Mouse (Mus musculus) liver, embryonic 12.5 days (tissue): ENCODE measurements at regions not wholly inside any gene's neighbourhood (a gene's known extent, or its start where the extent isn't known, plus 50 kb on each side); places are given as distances from the start of the nearest gene placed in this dataset.

Experiments
- ATAC-seq: fragments of 200-750 bp; cut with Nextera tagmentation; 2 replicates; pipeline ENCODE4 v1.8.0; 2017; ENCODE audit warnings: moderate number of reproducible peaks, mild to moderate bottlenecking, moderate library complexity
- H3K27ac ChIP-seq: fragments of 300-500 bp; sonication (generic); 2 replicates; pipeline ENCODE4 v1.5.1; 2016; ENCODE audit warnings: mild to moderate bottlenecking
- H3K27me3 ChIP-seq: fragments of 300-500 bp; sonication (generic); replicated peaks from 2 replicates; pipeline ENCODE4 v1.6.1; 2016; ENCODE audit warnings: mild to moderate bottlenecking, moderate library complexity
- H3K36me3 ChIP-seq: fragments of 300-500 bp; sonication (generic); 2 replicates; pipeline ENCODE4 v1.6.1; 2016; ENCODE audit warnings: mild to moderate bottlenecking, moderate library complexity
- H3K4me1 ChIP-seq: fragments of 300-500 bp; sonication (generic); 2 replicates; pipeline ENCODE4 v1.6.1; 2016
- H3K4me2 ChIP-seq: fragments of 300-500 bp; sonication (generic); 2 replicates; pipeline ENCODE4 v1.6.1; 2016; ENCODE audit warnings: mild to moderate bottlenecking, moderate library complexity
- H3K4me3 ChIP-seq: fragments of 300-500 bp; sonication (generic); 2 replicates; pipeline ENCODE4 v1.5.1; 2016; ENCODE audit warnings: mild to moderate bottlenecking, moderate library complexity
- H3K9ac ChIP-seq: fragments of 300-500 bp; sonication (generic); 2 replicates; pipeline ENCODE4 v1.6.1; 2016; ENCODE audit warnings: mild to moderate bottlenecking, moderate library complexity
- H3K9me3 ChIP-seq: fragments of 300-500 bp; sonication (generic); replicated peaks from 2 replicates; pipeline ENCODE4 v1.6.1; 2016; ENCODE audit warnings: mild to moderate bottlenecking, moderate library complexity
- WGBS: fragments of 180-500 bp; shearing (Covaris S2); methylation state at CpG from one replicate; pipeline ENCODE4 v1.1.7; 2016; ENCODE audit not compliant: insufficient replicate concordance; 5-methylcytosine and 5-hydroxymethylcytosine counted together

DNA sequence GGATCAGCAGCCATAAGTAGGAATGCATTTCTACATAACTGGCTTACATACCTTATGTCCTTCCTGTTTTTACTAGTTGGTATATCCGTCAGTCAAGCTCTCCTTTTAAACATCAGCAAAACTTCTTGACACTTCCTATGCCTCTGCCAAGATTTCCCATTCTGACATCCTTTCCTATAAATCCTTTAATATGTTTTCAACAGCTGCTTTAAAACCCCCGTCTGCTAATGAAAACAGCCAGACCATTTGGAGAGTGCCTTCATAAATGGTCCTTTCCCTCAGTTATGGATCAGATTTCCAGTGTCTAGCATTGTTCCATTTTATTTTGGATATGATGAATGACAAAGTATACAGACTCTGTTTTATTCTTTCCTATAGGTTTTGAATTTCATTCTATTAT is 270.7 kb upstream of the Rgmb start:
- H3K4me1 ChIP-seq, result no peaks in the 10 kb centered on the region
- H3K4me3 ChIP-seq, result no peak overlapping the region
- no peaks in the 10 kb centered on the region for H3K27me3 ChIP-seq
- no peak overlapping the region for H3K27ac ChIP-seq
- no peak for ATAC-seq
- no peak overlapping the region for H3K9ac ChIP-seq
- H3K9me3 ChIP-seq, result no peaks in the 10 kb centered on the region
- 54% methylated on average over 2 of the region's 2 CpGs for WGBS
- no peaks in the 10 kb centered on the region for H3K36me3 ChIP-seq
- H3K4me2 ChIP-seq, result no peak overlapping the region

DNA sequence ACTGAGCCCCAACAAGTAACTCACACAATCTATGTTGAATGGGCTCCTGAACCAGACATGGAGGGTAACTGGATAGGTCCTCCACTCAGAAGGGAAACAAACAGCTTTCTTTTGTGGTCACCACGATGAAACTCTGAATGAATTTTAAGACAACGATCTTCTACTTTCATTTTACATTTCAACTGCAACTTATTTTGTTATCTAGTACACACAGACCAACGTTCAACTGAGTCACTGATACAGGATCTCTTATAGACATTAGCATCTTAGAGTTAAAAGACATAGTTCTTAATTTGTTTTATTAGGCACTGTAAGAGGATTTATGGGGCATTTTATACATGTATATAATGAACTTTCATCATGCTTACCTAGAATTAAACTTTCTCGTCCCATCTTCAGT is 262.1 kb upstream of the Rgmb start:
- H3K9me3 ChIP-seq, result no peaks in the 10 kb centered on the region
- no peak for ATAC-seq
- no peak overlapping the region for H3K4me3 ChIP-seq
- no peaks in the 10 kb centered on the region for H3K27me3 ChIP-seq
- H3K4me2 ChIP-seq, result no peak overlapping the region
- H3K9ac ChIP-seq, result no peak overlapping the region
- WGBS, result 54% methylated on average over 4 of the region's 4 CpGs
- no peaks in the 10 kb centered on the region for H3K4me1 ChIP-seq
- no peaks in the 10 kb centered on the region for H3K36me3 ChIP-seq
- no peak overlapping the region for H3K27ac ChIP-seq

DNA sequence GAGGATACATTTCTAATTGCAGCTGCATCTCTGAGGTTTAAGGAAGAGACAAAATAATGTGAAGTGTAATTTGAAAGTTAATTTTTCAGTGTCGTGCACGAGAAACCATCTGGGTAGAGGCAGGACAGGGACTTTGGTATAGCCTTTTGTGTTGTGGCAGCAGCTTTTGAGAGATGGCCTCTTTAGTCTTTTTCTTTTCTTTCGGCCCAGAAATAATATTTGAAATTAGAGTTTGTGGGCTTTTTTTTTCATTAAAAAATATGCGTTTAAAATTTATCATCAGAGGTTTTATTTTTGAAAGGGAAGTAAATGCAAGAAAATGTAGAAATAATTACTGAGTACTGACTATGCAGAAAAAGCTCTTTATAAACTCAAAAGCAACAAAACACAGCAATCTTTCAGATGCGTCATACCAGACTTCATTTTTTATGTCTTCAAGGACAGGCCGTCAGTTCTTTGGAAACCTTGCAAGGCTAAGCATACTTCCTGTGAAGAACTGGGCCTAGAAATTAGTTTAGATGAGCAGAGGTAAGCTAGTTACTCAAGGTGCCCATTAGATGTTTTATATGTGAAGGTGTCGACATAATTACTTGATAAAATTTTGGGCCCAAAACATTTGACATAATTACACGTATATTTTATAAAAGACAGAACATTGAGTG is 258.9 kb upstream of the Rgmb start:
- Histone ChIP-seq H3K4me3 (no peak overlapping the region), H3K9me3 (no peaks in the 10 kb centered on the region), H3K4me2 (no peak overlapping the region), H3K9ac (no peak overlapping the region), H3K36me3 (no peaks in the 10 kb centered on the region), H3K27ac (no peak overlapping the region), H3K27me3 (no peaks in the 10 kb centered on the region), H3K4me1 (no peaks in the 10 kb centered on the region)
- WGBS, result 69% methylated on average over 8 of the region's 8 CpGs
- no peak for ATAC-seq

DNA sequence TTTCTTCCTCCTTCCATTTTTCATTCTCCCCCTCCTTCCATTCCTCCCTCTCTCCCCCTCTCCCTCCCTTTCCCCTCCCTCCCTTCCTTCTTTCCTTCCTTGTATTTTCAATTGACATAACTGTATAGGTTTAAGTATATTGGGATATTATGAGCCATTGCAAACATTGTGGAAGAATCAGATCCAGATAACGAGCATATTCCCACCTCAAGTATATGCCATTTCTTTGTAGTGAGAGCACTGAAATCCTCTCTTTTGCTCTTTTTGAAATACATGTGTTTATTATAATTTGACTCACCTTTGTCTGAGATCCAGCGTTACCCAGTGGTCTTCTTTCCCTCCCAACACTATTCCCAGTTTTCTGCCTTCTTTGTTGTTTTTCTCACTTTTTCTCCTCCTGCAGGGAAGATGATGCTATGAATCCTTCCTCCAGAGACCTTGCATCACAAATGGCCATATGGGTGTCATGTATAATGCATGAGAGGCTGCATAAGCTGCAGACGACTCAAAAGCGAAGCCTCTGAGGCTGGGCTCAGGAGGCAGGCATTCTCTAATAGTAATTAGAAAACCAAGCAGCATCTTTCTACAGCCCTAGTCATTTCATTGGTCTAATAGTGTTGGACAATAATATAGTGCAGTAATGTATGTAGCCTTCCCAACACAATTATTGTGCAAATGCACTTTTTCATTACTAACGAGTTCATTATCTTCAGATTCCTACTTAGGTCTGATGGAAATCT is 258.2 kb upstream of the Rgmb start:
- 45% methylated on average over 5 of the region's 5 CpGs for WGBS
- no peak overlapping the region for H3K9ac ChIP-seq
- H3K4me3 ChIP-seq, result no peak overlapping the region
- no peaks in the 10 kb centered on the region for H3K9me3 ChIP-seq
- no peaks in the 10 kb centered on the region for H3K4me1 ChIP-seq
- no peaks in the 10 kb centered on the region for H3K27me3 ChIP-seq
- H3K4me2 ChIP-seq, result no peak overlapping the region
- H3K27ac ChIP-seq, result no peak overlapping the region
- H3K36me3 ChIP-seq, result no peaks in the 10 kb centered on the region
- ATAC-seq, result no peak

DNA sequence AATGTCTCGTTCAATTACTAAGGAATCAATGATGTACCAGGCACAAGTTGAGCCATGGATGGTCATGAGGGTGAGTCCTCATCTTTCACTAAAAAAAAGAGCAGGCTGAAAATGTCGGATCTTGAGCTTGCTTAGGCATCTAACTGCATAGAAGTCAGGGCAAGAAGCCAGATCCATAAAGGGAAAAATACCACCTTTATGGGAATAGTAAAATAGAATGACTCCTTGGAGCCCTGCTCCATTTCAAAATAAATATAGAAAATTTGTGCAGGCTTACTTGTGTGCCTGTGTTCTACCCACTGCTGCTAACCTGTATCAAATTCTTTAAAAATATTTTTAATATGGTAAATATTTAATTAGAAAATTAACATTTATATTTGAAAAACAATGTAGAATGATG is 256.2 kb upstream of the Rgmb start:
- no peak for ATAC-seq
- H3K9ac ChIP-seq, result no peak overlapping the region
- H3K27ac ChIP-seq, result no peak overlapping the region
- H3K4me1 ChIP-seq, result no peaks in the 10 kb centered on the region
- no peaks in the 10 kb centered on the region for H3K27me3 ChIP-seq
- no peaks in the 10 kb centered on the region for H3K36me3 ChIP-seq
- 60% methylated on average over 2 of the region's 2 CpGs for WGBS
- H3K4me3 ChIP-seq, result no peak overlapping the region
- no peak overlapping the region for H3K4me2 ChIP-seq
- H3K9me3 ChIP-seq, result no peaks in the 10 kb centered on the region

DNA sequence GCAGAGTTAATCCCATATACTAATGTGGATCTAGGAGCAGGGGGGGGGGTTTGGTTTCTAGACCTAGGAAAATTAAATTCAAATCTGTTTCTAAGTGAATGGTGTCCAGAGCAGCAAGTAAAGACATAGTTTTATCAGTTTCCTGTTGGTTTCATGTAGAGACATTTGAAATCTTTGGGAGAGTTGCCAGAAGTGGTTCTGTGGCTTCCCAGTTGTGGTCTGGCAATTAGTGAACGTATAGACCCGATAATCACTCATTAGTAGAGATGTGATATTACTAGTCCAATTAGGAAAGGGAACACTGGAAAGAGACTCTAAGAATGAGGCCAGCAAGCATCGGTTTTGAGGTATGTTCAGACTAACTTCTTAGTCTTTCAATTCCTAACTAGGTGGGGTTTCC is 252.0 kb upstream of the Rgmb start:
- Histone ChIP-seq H3K4me3 (no peak overlapping the region), H3K9me3 (no peaks in the 10 kb centered on the region), H3K36me3 (no peaks in the 10 kb centered on the region), H3K27me3 (no peaks in the 10 kb centered on the region), H3K27ac (no peak overlapping the region), H3K9ac (no peak overlapping the region), H3K4me2 (no peak overlapping the region), H3K4me1 (no peaks in the 10 kb centered on the region)
- no peak for ATAC-seq
- WGBS, result 49% methylated on average over 3 of the region's 3 CpGs

DNA sequence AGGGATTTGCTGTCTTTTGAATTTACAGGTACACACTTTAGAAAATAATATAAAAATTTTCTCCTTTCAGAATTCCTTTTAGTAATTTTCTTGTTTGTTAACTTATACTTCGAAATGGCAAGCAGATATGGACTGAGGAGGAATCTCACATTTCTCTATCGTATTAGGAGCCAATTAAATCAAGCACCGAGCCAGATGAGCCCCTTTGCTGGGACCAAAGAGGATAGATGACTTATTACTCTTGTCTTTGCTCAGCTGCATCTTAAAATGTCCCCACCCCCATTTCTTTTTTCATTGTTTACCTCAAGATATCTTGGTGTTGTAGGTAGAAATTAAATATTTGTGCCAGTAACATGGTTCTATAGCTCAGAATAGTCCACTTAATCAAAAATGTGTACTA is 247.7 kb upstream of the Rgmb start:
- H3K9me3 ChIP-seq, result no peaks in the 10 kb centered on the region
- H3K27me3 ChIP-seq, result no peaks in the 10 kb centered on the region
- WGBS, result 44% methylated on average over 3 of the region's 3 CpGs
- H3K4me2 ChIP-seq, result no peak overlapping the region
- ATAC-seq, result no peak
- no peaks in the 10 kb centered on the region for H3K36me3 ChIP-seq
- H3K4me1 ChIP-seq, result no peaks in the 10 kb centered on the region
- H3K9ac ChIP-seq, result no peak overlapping the region
- H3K27ac ChIP-seq, result no peak overlapping the region
- no peak overlapping the region for H3K4me3 ChIP-seq

DNA sequence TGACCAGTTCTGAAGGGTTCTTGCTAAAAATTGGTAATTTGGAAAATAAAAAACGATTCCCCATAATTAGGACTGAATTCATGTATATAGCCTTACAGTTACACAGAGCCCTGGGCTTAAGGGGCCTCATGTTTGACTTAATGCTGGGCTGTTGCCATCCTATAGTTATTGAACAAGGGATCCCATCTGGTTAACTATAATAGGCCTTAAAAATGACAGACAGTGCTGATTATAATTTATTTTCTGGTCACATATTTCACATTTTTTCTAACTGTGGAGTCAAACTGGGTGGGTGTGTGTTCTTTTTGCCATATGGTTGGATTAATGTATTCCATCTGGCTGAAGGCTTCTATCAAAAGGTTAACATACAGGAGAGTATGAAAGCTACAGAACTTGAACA is 238.5 kb upstream of the Rgmb start:
- Histone ChIP-seq H3K27me3 (no peaks in the 10 kb centered on the region), H3K4me2 (no peak overlapping the region), H3K4me1 (no peaks in the 10 kb centered on the region), H3K36me3 (no peaks in the 10 kb centered on the region), H3K9me3 (no peaks in the 10 kb centered on the region), H3K27ac (no peak overlapping the region), H3K4me3 (no peak overlapping the region), H3K9ac (no peak overlapping the region)
- 13% methylated on average over 1 of the region's 1 CpGs for WGBS
- no peak for ATAC-seq

DNA sequence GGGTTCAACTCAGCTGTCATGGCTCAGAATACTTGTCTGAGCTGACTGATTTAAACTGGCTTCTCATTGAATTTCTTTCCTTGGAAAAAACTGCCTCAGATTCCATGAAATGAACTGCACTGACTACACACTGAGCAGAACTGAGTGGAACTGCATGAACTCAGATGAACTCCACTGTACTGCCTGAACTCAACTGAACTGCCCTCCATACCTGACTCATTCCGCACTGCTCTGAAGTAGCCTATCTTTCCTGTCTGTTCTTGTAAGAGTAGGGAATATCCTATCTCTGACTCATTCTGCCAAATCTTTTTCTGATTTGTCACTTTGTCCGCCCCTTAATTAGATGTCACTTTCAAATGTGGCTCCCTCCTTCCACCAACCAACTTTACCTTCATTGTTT is 237.0 kb upstream of the Rgmb start:
- WGBS, result 76% methylated on average over 2 of the region's 2 CpGs
- H3K4me3 ChIP-seq, result no peak overlapping the region
- no peaks in the 10 kb centered on the region for H3K36me3 ChIP-seq

DNA sequence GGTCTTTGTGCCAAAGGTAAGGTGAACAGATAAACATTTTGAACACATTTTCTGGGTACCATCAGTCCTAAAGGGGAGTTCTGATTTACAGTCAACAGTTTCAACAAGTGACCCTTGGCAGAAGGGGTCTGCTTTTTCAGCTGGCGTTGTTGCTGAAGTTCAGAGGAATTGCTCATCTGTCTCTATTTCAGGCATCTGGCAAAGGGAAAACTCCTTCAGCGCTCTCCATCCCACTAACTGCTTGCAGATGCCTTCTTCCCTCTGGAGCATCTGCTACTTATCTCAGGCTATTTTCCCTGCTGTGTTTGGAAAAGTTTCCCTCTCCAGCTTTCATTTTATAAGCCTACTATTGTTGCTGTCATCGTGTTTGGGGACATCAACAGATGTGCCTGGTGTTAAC is 223.6 kb upstream of the Rgmb start:
- H3K4me1 ChIP-seq, result no peaks in the 10 kb centered on the region
- H3K4me3 ChIP-seq, result no peak overlapping the region
- no peak overlapping the region for H3K27ac ChIP-seq
- no peaks in the 10 kb centered on the region for H3K27me3 ChIP-seq
- 42% methylated on average over 3 of the region's 3 CpGs for WGBS
- H3K4me2 ChIP-seq, result no peak overlapping the region
- no peak overlapping the region for H3K9ac ChIP-seq
- ATAC-seq, result no peak
- no peaks in the 10 kb centered on the region for H3K9me3 ChIP-seq
- no peaks in the 10 kb centered on the region for H3K36me3 ChIP-seq

More for the DNA sequence above, 237.0 kb upstream of the Rgmb start:
- Histone ChIP-seq H3K4me1 (no peaks in the 10 kb centered on the region), H3K27ac (no peak overlapping the region), H3K4me2 (no peak overlapping the region), H3K9ac (no peak overlapping the region), H3K9me3 (no peaks in the 10 kb centered on the region), H3K27me3 (no peaks in the 10 kb centered on the region)
- ATAC-seq, result no peak

DNA sequence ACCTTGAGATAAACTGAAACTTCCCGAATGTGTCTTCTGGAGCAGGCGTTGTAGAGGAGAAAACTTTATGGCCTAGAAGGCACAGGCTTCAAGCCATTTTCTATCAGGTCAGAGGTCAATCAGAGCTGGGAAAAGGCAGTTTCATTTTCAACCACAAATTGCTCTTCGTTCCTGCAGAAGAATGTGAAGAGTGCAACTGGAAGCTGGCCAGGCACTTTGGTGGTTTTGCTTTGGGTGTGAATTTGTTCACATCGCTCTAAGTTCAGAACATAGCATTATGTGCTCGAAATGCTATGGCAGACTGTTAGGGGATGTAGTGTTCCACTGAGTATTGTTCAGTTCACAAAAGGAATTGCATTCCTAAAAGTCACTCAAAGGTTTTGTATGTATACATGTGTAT is 220.9 kb upstream of the Rgmb start:
- no peak for ATAC-seq
- Histone ChIP-seq H3K27ac (no peak overlapping the region), H3K36me3 (no peaks in the 10 kb centered on the region), H3K4me1 (no peaks in the 10 kb centered on the region), H3K4me2 (no peak overlapping the region), H3K9ac (no peak overlapping the region), H3K27me3 (no peaks in the 10 kb centered on the region), H3K9me3 (no peaks in the 10 kb centered on the region), H3K4me3 (no peak overlapping the region)
- 41% methylated on average over 5 of the region's 5 CpGs for WGBS

DNA sequence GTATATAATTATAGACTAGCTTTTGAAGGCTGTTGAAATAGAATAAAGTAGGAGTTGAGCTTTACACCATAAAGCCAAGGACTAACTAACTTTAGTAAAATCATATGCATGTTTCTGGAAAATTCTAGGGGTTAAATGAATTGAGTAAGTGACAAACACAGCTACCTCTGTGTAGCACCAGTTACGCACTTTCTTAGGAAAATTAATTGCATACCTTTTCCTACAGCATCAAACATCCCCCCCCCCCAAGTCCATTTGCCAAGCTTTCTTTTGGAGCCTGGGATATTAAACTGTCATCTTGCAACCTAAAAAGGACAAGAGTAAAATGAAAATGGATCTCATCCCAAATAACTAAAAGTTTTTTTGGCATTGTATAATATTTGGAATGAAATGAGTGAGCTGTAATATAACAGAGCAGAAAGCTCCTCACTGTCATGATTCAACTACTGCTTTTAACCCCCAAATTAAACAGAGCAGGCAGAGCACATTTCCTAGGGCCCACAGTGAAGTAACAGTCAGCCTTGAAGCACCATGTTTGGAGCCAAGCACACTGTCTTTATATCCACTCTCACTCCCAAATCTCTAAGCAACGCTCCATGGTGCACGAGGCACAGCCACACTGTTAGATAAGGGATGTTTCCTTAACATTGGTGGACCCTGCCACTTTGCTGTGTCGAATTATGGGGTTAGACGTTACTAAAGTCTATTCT is 210.9 kb upstream of the Rgmb start:
- Histone ChIP-seq H3K27me3 (no peaks in the 10 kb centered on the region), H3K36me3 (no peaks in the 10 kb centered on the region), H3K9ac (no peak overlapping the region), H3K4me3 (no peak overlapping the region), H3K9me3 (no peaks in the 10 kb centered on the region), H3K27ac (no peak overlapping the region), H3K4me2 (no peak overlapping the region), H3K4me1 (no peaks in the 10 kb centered on the region)
- no peak for ATAC-seq
- 66% methylated on average over 5 of the region's 5 CpGs for WGBS
